Mouse (Mus musculus) embryonic facial prominence, embryonic 12.5 days (tissue): ENCODE data around the gene Xpo4. TPM values are rescaled to one million over a fixed set of nuclear protein-coding genes. Genes with fewer than 3 reads are reported as not detected.

Source experiments
- ATAC-seq: fragments of 200-750 bp; cut with Nextera tagmentation; 2 replicates; pipeline ENCODE4 v1.8.0; 2017; ENCODE audit not compliant: insufficient number of reproducible peaks, insufficient read depth, low FRiP score, low TSS enrichment
- H3K27ac ChIP-seq: fragments of 300-500 bp; sonication (generic); 2 replicates; pipeline ENCODE4 v1.5.1; 2016; ENCODE audit warnings: mild to moderate bottlenecking
- H3K27me3 ChIP-seq: fragments of 300-500 bp; sonication (generic); 2 replicates; pipeline ENCODE4 v1.6.1; 2016; ENCODE audit warnings: mild to moderate bottlenecking, moderate library complexity
- H3K36me3 ChIP-seq: fragments of 300-500 bp; sonication (generic); 2 replicates; pipeline ENCODE4 v1.6.1; 2016; ENCODE audit warnings: mild to moderate bottlenecking
- H3K4me1 ChIP-seq: fragments of 300-500 bp; sonication (generic); 2 replicates; pipeline ENCODE4 v1.6.1; 2016
- H3K4me2 ChIP-seq: fragments of 300-500 bp; sonication (generic); replicated peaks from 2 replicates; pipeline ENCODE4 v1.6.1; 2016; ENCODE audit warnings: mild to moderate bottlenecking, moderate library complexity
- H3K4me3 ChIP-seq: fragments of 300-500 bp; sonication (generic); 2 replicates; pipeline ENCODE4 v1.5.1; 2016; ENCODE audit warnings: mild to moderate bottlenecking
- H3K9ac ChIP-seq: fragments of 300-500 bp; sonication (generic); 2 replicates; pipeline ENCODE4 v1.6.1; 2016; ENCODE audit warnings: mild to moderate bottlenecking, moderate library complexity
- H3K9me3 ChIP-seq: fragments of 300-500 bp; sonication (generic); 2 replicates; pipeline ENCODE4 v1.6.1; 2016; ENCODE audit warnings: mild to moderate bottlenecking, moderate library complexity
- WGBS: fragments of 180-500 bp; shearing (Covaris S2); methylation state at CpG from one replicate; pipeline ENCODE4 v1.1.7; 2016; 5-methylcytosine and 5-hydroxymethylcytosine counted together
- polyA plus RNA-seq: library from polyadenylated mRNA; unstranded; fragments of >200 nt; fragmentation: Nextera tagmentation; extraction: Ambion mirVana; gene quantifications from 2 replicates; pipeline ENCODE4 v1.2.1, GENCODE M21; 2016

Gene Xpo4
- polyA plus RNA-seq, 1 experiment from 2014 or later: 31.6 TPM

- no peaks in the 10 kb centered on the region for H3K27me3 ChIP-seq
- H3K4me3 ChIP-seq: no peak overlapping the region
- no peak overlapping the region for H3K9ac ChIP-seq
- H3K27ac ChIP-seq: no peak overlapping the region
- WGBS: 65% methylated on average over 5 of the region's 5 CpGs
- no peaks in the 10 kb centered on the region for H3K9me3 ChIP-seq
- H3K36me3 ChIP-seq: no peaks in the 10 kb centered on the region
- H3K4me2 ChIP-seq: no peak overlapping the region
- ATAC-seq: no peak
- H3K4me1 ChIP-seq: no peaks in the 10 kb centered on the region
Measured at GRCm38 (mm10) chr14:57634141-57634540, 31.1 kb downstream of the Xpo4 start.

GRCm38 (mm10) chr14:57629595-57629994 is 35.6 kb downstream of the Xpo4 start:
- Histone ChIP-seq H3K9ac (no peak overlapping the region), H3K4me3 (no peak overlapping the region), H3K4me1 (no peaks in the 10 kb centered on the region), H3K36me3 (peaks cover 28% of the 10 kb centered on the region), H3K27me3 (no peaks in the 10 kb centered on the region), H3K4me2 (no peak overlapping the region), H3K27ac (no peak overlapping the region), H3K9me3 (no peaks in the 10 kb centered on the region)
- ATAC-seq: no peak
- WGBS: 85% methylated on average over 4 of the region's 4 CpGs

- H3K27me3 ChIP-seq: no peaks in the 10 kb centered on the region
- WGBS: 84% methylated on average over 3 of the region's 3 CpGs
- H3K9ac ChIP-seq: no peak overlapping the region
- no peak overlapping the region for H3K4me3 ChIP-seq
- H3K4me2 ChIP-seq: no peak overlapping the region
- H3K4me1 ChIP-seq: no peaks in the 10 kb centered on the region
- H3K36me3 ChIP-seq: peaks cover 30% of the 10 kb centered on the region
- ATAC-seq: no peak
- no peaks in the 10 kb centered on the region for H3K9me3 ChIP-seq
- H3K27ac ChIP-seq: no peak overlapping the region
Measured at GRCm38 (mm10) chr14:57622934-57623333, 42.3 kb downstream of the Xpo4 start.

GRCm38 (mm10) chr14:57621699-57622098 is 43.5 kb downstream of the Xpo4 start:
- peaks cover 22% of the 10 kb centered on the region for H3K36me3 ChIP-seq
- H3K4me3 ChIP-seq: no peak overlapping the region
- no peak overlapping the region for H3K27ac ChIP-seq
- no peak overlapping the region for H3K9ac ChIP-seq
- ATAC-seq: no peak
- H3K27me3 ChIP-seq: no peaks in the 10 kb centered on the region
- 76% methylated on average over 4 of the region's 4 CpGs for WGBS
- no peaks in the 10 kb centered on the region for H3K4me1 ChIP-seq
- no peaks in the 10 kb centered on the region for H3K9me3 ChIP-seq
- H3K4me2 ChIP-seq: no peak overlapping the region

- Histone ChIP-seq H3K36me3 (peaks cover 15% of the 10 kb centered on the region), H3K4me2 (no peak overlapping the region), H3K9ac (no peak overlapping the region), H3K27ac (no peak overlapping the region), H3K9me3 (no peaks in the 10 kb centered on the region), H3K4me3 (no peak overlapping the region), H3K27me3 (no peaks in the 10 kb centered on the region), H3K4me1 (no peaks in the 10 kb centered on the region)
- ATAC-seq: no peak
- 68% methylated on average over 4 of the region's 4 CpGs for WGBS
Measured at GRCm38 (mm10) chr14:57620598-57621236, 44.5 kb downstream of the Xpo4 start.

- H3K4me3 ChIP-seq: no peak overlapping the region
- no peaks in the 10 kb centered on the region for H3K4me1 ChIP-seq
- H3K9ac ChIP-seq: no peak overlapping the region
- H3K4me2 ChIP-seq: no peak overlapping the region
- no peak overlapping the region for H3K27ac ChIP-seq
- ATAC-seq: no peak
- no peaks in the 10 kb centered on the region for H3K27me3 ChIP-seq
- 47% methylated on average over 2 of the region's 2 CpGs for WGBS
- H3K36me3 ChIP-seq: peaks cover 8% of the 10 kb centered on the region; the same call in 1 of the 2 replicates
- no peaks in the 10 kb centered on the region for H3K9me3 ChIP-seq
Measured at GRCm38 (mm10) chr14:57619487-57619886, 45.7 kb downstream of the Xpo4 start.

- no peaks in the 10 kb centered on the region for H3K9me3 ChIP-seq
- no peaks in the 10 kb centered on the region for H3K4me1 ChIP-seq
- peaks cover 4% of the 10 kb centered on the region; the same call in 1 of the 2 replicates for H3K36me3 ChIP-seq
- no peak overlapping the region for H3K4me3 ChIP-seq
- no peak overlapping the region for H3K27ac ChIP-seq
- ATAC-seq: no peak
- H3K9ac ChIP-seq: no peak overlapping the region
- WGBS: 84% methylated on average over 1 of the region's 1 CpGs
- H3K4me2 ChIP-seq: no peak overlapping the region
- H3K27me3 ChIP-seq: no peaks in the 10 kb centered on the region
Measured at GRCm38 (mm10) chr14:57617675-57618074, 47.6 kb downstream of the Xpo4 start.

- H3K36me3 ChIP-seq: 0 out of 2 replicates have a peak, but pooled peaks cover 4% of the 10 kb centered on the region
- H3K27me3 ChIP-seq: no peaks in the 10 kb centered on the region
- no peak overlapping the region for H3K27ac ChIP-seq
- 77% methylated on average over 6 of the region's 6 CpGs for WGBS
- 0 out of 2 replicates have a peak, but pooled peaks cover 2% of the 10 kb centered on the region for H3K4me1 ChIP-seq
- H3K4me3 ChIP-seq: no peak overlapping the region
- no peaks in the 10 kb centered on the region for H3K9me3 ChIP-seq
- no peak overlapping the region for H3K9ac ChIP-seq
- no peak overlapping the region for H3K4me2 ChIP-seq
- no peak for ATAC-seq
Measured at GRCm38 (mm10) chr14:57616339-57616965, 48.8 kb downstream of the Xpo4 start.

GRCm38 (mm10) chr14:57615828-57616227 is 49.4 kb downstream of the Xpo4 start:
- Histone ChIP-seq H3K9ac (no peak overlapping the region), H3K4me1 (peaks cover 6% of the 10 kb centered on the region; the same call in 1 of the 2 replicates), H3K4me3 (no peak overlapping the region), H3K27me3 (no peaks in the 10 kb centered on the region), H3K9me3 (no peaks in the 10 kb centered on the region), H3K4me2 (no peak overlapping the region), H3K36me3 (0 out of 2 replicates have a peak, but pooled peaks cover 4% of the 10 kb centered on the region), H3K27ac (no peak overlapping the region)
- 94% methylated on average over 6 of the region's 6 CpGs for WGBS
- ATAC-seq: no peak

- no peak overlapping the region for H3K4me2 ChIP-seq
- no peaks in the 10 kb centered on the region for H3K27me3 ChIP-seq
- H3K4me1 ChIP-seq: peaks cover 10% of the 10 kb centered on the region; the same call in 1 of the 2 replicates
- 34% methylated on average over 2 of the region's 2 CpGs for WGBS
- no peak overlapping the region for H3K9ac ChIP-seq
- H3K27ac ChIP-seq: peak overlapping the region; percentile 8; the same call in 1 of the 2 replicates
- H3K36me3 ChIP-seq: no peaks in the 10 kb centered on the region
- no peak for ATAC-seq
- H3K4me3 ChIP-seq: no peak overlapping the region
- no peaks in the 10 kb centered on the region for H3K9me3 ChIP-seq
Measured at GRCm38 (mm10) chr14:57611034-57611433, 54.2 kb downstream of the Xpo4 start.

- Histone ChIP-seq H3K4me1 (peaks cover 10% of the 10 kb centered on the region; the same call in 1 of the 2 replicates), H3K4me3 (no peak overlapping the region), H3K36me3 (no peaks in the 10 kb centered on the region), H3K27ac (peak overlapping the region; percentile 36; the same call in 1 of the 2 replicates), H3K27me3 (no peaks in the 10 kb centered on the region), H3K9me3 (no peaks in the 10 kb centered on the region), H3K9ac (no peak overlapping the region), H3K4me2 (no peak overlapping the region)
- WGBS: 78% methylated on average over 4 of the region's 4 CpGs
- ATAC-seq: no peak
Measured at GRCm38 (mm10) chr14:57609816-57610329, 55.4 kb downstream of the Xpo4 start.

- Histone ChIP-seq H3K27me3 (no peaks in the 10 kb centered on the region), H3K4me3 (no peak overlapping the region), H3K27ac (0 out of 2 replicates have a peak overlapping the region, but pooled peaks have one; percentile 4), H3K4me2 (no peak overlapping the region), H3K4me1 (peaks cover 10% of the 10 kb centered on the region; the same call in 1 of the 2 replicates), H3K36me3 (peaks cover 13% of the 10 kb centered on the region), H3K9ac (no peak overlapping the region), H3K9me3 (no peaks in the 10 kb centered on the region)
- 25% methylated on average over 1 of the region's 1 CpGs for WGBS
- ATAC-seq: peak; percentile 87
Measured at GRCm38 (mm10) chr14:57607500-57607899, 57.7 kb downstream of the Xpo4 start.
